Mouse (Mus musculus) right cerebral cortex, postnatal 10 days (tissue): ENCODE results near the gene Artn.

Experiments
- DNase-seq, 2 experiments: peaks; one replicate each; pipeline ENCODE4 v3.0.0; 2021; ENCODE audit warnings: low spot score in 2 of 2

Artn gene

GRCm38 (mm10) chr4:117890031-117890430 is 39.5 kb downstream of the Artn start:
- DNase-seq: peak; percentile 30 to 33

GRCm38 (mm10) chr4:117889471-117889870 is 40.1 kb downstream of the Artn start:
- DNase-seq: peak in 1 of 2 experiments; percentile 40

DNA sequence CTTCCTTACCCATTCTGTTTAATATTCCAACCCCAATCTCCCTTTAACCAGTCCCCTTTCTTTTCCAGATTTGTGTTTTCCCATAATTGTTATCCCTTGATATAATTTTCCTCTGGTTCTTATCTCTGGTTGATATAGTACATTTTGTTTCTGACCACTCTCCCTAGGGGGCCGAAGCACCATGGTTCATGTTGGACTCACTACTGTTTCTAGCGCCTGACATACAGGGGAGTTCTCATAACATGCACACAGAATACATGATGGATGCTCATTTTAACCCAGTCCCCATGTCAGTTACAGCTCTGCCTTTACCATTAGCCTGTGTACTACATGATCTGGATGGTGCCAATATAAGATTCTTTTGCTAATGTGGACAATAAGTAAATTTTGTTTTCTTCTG is 41.6 kb downstream of the Artn start:
- DNase-seq: no peak

- peak; percentile 98 for DNase-seq
These were observed 42.4 kb downstream of the Artn start, which contains the start of gene Atp6v0b for GRCm38 (mm10) chr4:117887133-117887532. Gene Atp6v0b, minus strand, starts transcription at chr4:117887333.

- DNase-seq: no peak
These were observed 42.9 kb downstream of the Artn start for GRCm38 (mm10) chr4:117886644-117887043.

DNA sequence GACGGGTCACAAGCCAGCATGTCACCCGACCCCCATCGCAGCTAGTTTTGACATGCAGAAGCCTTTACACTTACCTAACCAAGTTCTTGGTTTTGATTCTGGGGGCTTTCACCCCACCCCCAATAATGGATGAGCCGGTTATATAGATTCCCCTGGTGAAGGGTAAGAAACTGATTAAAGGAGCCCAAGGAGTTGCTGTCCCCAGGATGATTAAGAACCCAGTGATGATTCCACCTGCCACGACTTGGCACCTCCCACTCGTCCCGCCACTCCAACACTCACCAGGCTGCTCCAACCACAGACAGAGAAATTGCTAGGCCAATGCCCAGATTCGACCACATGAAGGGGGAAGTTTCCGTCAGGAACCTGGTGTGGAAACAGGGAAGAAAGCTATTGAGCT is 43.6 kb downstream of the Artn start:
- DNase-seq: no peak

DNA sequence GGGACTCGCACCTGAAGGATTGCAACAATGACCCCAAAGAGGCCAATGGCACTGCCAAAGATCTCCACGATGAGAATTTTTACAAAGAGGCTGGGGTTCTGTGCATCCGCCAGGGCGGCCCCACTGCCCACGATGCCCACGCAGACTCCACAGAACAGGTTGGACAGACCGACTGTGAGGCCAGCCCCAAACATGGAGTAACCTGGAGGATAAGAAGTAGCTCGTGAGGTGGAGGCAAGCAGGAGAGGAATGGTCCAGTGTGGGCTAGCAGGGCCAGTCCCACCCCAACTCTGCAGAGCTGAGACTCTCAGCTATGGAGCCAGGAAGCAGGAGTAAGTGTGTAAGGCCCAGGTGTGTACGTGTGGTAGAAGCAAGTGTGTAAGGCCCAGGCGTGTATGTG is 44.5 kb downstream of the Artn start:
- DNase-seq: no peak

DNA sequence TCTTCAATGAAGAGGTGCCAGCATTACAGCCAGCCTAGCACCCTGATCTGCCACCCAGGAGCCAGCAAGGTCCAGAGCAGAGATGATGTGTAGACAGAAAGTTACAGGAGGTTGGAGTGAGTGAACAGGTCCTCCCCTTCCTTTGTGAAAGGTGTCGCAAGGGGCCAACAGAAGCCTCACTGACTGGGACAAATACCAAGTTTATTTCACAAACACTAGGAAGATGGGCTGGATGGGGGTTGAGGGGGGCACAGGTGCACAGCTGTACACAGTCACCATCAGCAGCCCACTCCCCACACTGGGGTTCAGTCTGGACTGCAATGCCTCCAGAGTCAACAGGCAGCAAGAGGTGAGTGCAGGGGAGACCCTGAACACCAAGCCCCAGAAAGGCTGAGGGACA is 45.4 kb downstream of the Artn start:
- no peak for DNase-seq

DNA sequence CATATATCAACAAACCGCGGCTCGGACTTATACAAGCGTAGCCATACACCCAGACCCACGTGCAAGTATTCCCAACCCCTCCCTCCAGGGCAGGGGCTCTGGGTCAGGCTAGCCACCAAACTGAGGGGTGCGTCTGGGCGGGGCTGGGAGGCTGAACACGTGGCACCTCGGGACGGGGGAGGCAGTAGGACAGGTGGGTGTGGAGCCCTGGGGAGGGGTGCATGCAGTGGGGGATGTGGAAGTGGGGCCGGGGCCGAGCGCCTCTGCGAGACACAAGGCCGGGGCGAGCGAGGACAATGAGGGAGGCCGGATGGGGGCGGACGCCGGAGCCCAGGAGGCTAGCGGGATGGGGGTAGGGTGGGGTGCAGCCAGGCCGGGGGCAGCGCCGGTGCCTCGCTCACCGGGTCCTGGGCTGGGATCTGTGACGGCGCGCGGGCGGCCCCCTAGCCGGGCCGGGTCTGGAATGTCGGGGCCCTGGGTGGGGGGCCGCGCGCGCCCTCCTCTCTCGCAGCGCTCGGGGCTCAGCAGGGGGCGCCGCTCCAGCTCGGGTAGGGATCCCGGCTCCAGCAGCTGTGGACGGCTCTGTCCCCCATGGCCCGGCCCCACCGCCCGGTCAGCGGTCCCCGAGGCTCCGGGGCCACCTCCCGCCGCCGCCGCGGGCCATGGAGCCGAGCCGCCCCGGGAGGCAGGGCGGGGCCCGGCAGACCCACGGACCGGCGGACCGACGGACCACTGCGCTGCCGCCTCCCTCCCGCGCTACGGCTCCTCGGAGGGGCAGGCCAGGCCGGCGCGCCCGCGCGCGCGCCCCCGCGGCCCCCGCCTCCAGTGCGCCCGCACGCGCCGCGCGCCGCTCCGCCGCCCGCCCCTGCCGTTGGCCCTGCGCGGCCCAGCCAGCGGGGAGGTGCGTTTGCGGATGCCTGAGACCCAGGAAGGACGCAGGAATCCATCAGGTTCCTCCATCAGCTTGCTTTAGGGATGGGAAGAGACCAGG is 46.6 kb downstream of the Artn start, which contains the start of gene B4galt2:
Gene B4galt2, minus strand, starts transcription at position 787 of the 991 bp plus-strand sequence.
- peak; percentile 74 to 80 for DNase-seq

GRCm38 (mm10) chr4:117878703-117879102 is 50.9 kb downstream of the Artn start:
- DNase-seq: no peak

DNA sequence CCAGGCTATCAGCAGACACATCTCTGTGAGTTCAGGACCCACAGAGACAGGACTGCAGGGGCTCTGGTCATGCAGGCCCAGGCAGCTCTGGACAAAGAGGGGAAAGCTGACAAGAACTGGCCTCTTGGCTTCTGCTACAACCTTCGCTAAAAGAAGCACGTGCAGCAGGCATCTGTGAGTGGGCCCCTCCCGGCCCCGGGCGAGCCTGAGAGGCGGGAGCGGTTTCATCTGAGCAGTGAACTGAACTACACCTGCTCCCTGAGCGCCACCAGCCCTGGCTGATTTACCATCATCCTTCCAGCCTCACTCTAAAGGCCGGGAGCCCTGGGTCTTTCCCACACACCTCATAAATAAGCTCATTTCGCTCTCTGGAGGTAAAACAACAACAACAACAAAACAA is 51.3 kb downstream of the Artn start:
- no peak for DNase-seq
